In genomic region chr4:4791180-4791579, GRCm38 (mm10) we compare ENCODE assay signal across 9 mouse cellular contexts. TPM values are rescaled to one million over a fixed set of nuclear protein-coding genes. Genes with fewer than 3 reads are reported as not detected.
DNase-seq lines count a peak whose midpoint lies in the region; ATAC-seq and TF ChIP-seq lines count a peak whose summit lies in the region.
"Had no signal": no experiment of that assay in that cellular context is flagged by ENCODE, and none has a peak within 500 bp of the region (broad histone marks: within the 10 kb centered on the region; RNA-seq: fewer than 3 reads in every experiment).

No protein-coding gene starts in this region.

- no peaks in the 10 kb centered on the region; the same call in 1 of the 2 replicates for H3K9me3 ChIP-seq in heart, embryonic 15.5 days (replicated peaks)
- H3K9me3 ChIP-seq in embryonic facial prominence, embryonic 14.5 days (ENCODE audit: control insufficient read depth, low read length) = peaks cover 15% of the 10 kb centered on the region; the same call in 1 of the 2 replicates
- no peaks in the 10 kb centered on the region for H3K9me3 ChIP-seq in intestine, embryonic 16.5 days (ENCODE audit: control insufficient read depth, low read length)
- no peaks in the 10 kb centered on the region for H3K9me3 ChIP-seq in midbrain, postnatal 0 days (ENCODE audit: low read length)

- H3K27me3 ChIP-seq in heart, embryonic 15.5 days = no peaks in the 10 kb centered on the region
- no peaks in the 10 kb centered on the region for H3K27me3 ChIP-seq in embryonic facial prominence, embryonic 14.5 days (replicated peaks; ENCODE audit: control insufficient read depth, insufficient read depth, low read length)
- no peaks in the 10 kb centered on the region for H3K27me3 ChIP-seq in intestine, embryonic 16.5 days (replicated peaks; ENCODE audit: control insufficient read depth, insufficient read depth, low read length)
- H3K27me3 ChIP-seq in midbrain, postnatal 0 days (ENCODE audit: insufficient read depth, low read length) = no peaks in the 10 kb centered on the region

- no peak overlapping the region for H3K27ac ChIP-seq in heart, embryonic 15.5 days
- no peak overlapping the region for H3K27ac ChIP-seq in embryonic facial prominence, embryonic 14.5 days (replicated peaks; ENCODE audit: low read depth, low read length)
- H3K27ac ChIP-seq in intestine, embryonic 16.5 days (ENCODE audit: low read length) = no peak overlapping the region
- no peak overlapping the region for H3K27ac ChIP-seq in midbrain, postnatal 0 days (ENCODE audit: low read depth, low read length)

- WGBS in heart, embryonic 15.5 days = 93% methylated on average over 1 of the region's 1 CpGs
- WGBS in embryonic facial prominence, embryonic 14.5 days = 62% methylated on average over 1 of the region's 1 CpGs
- WGBS in intestine, embryonic 16.5 days = 84% methylated on average over 1 of the region's 1 CpGs
- WGBS in midbrain, postnatal 0 days = 94% methylated on average over 1 of the region's 1 CpGs

- no peak for ATAC-seq in heart, embryonic 15.5 days (replicated peaks; ENCODE audit: insufficient number of reproducible peaks, insufficient read depth, low FRiP score, low read depth)
- ATAC-seq in embryonic facial prominence, embryonic 14.5 days (ENCODE audit: low read depth) = no peak
- no peak for ATAC-seq in intestine, embryonic 16.5 days
- no peak for ATAC-seq in midbrain, postnatal 0 days (ENCODE audit: low FRiP score)

- H3K4me1 ChIP-seq in heart, embryonic 15.5 days (replicated peaks) = peaks cover 11% of the 10 kb centered on the region
- H3K4me1 ChIP-seq in embryonic facial prominence, embryonic 14.5 days (ENCODE audit: control insufficient read depth, insufficient read depth, low read length) = peaks cover 17% of the 10 kb centered on the region
- peaks cover 8% of the 10 kb centered on the region; the same call in 1 of the 2 replicates for H3K4me1 ChIP-seq in intestine, embryonic 16.5 days (ENCODE audit: control insufficient read depth, insufficient read depth, low read length)
- H3K4me1 ChIP-seq in midbrain, postnatal 0 days (ENCODE audit: insufficient read depth, low read length) = peaks cover 2% of the 10 kb centered on the region; the same call in 1 of the 2 replicates

- H3K36me3 ChIP-seq in heart, embryonic 15.5 days = 0 out of 2 replicates have a peak, but pooled peaks cover 4% of the 10 kb centered on the region
- H3K36me3 ChIP-seq in embryonic facial prominence, embryonic 14.5 days (ENCODE audit: control insufficient read depth, insufficient read depth, low read length) = peaks cover 5% of the 10 kb centered on the region; the same call in 1 of the 2 replicates
- H3K36me3 ChIP-seq in intestine, embryonic 16.5 days (ENCODE audit: control insufficient read depth, insufficient read depth, low read length) = no peaks in the 10 kb centered on the region
- H3K36me3 ChIP-seq in midbrain, postnatal 0 days (ENCODE audit: insufficient read depth, low read length) = no peaks in the 10 kb centered on the region

- no peak overlapping the region for H3K9ac ChIP-seq in heart, embryonic 15.5 days
- peak overlapping the region; percentile 97; the same call in 1 of the 2 replicates for H3K9ac ChIP-seq in embryonic facial prominence, embryonic 14.5 days (ENCODE audit: low read depth, low read length)
- no peak overlapping the region for H3K9ac ChIP-seq in intestine, embryonic 16.5 days (ENCODE audit: low read depth, low read length)
- H3K9ac ChIP-seq in midbrain, postnatal 0 days (replicated peaks; ENCODE audit: low read length, poor library complexity, severe bottlenecking) = no peak overlapping the region

- H3K4me2 ChIP-seq in heart, embryonic 15.5 days = peak overlapping the region; percentile 73; the same call in 1 of the 2 replicates
- peak overlapping the region; percentile 62 for H3K4me2 ChIP-seq in embryonic facial prominence, embryonic 14.5 days (ENCODE audit: low read depth, low read length)
- H3K4me2 ChIP-seq in intestine, embryonic 16.5 days (ENCODE audit: low read depth, low read length) = peak overlapping the region; percentile 65
- peak overlapping the region; percentile 76 for H3K4me2 ChIP-seq in midbrain, postnatal 0 days (ENCODE audit: low read depth, low read length, poor library complexity, severe bottlenecking)

- no peak for TF ChIP-seq CTCF in midbrain, postnatal 0 days (IDR thresholded peaks at IDR 0.05)

- no peak for DNase-seq in heart, postnatal 10 days
- no peak for DNase-seq in embryonic facial prominence, embryonic 14.5 days (ENCODE audit: low spot score)
- no peak for DNase-seq in midbrain, postnatal 0 days (ENCODE audit: low spot score)
- no peak for DNase-seq in gastrocnemius, postnatal 10 days
- no peak for DNase-seq in cerebellum, postnatal 10 days
- DNase-seq in cerebellum, postnatal 14 days = no peak
- DNase-seq: kidney, adult 18-20 months had no signal

- intact Hi-C loops in heart, postnatal 10 days (cut with DNase I) = no loop called here

- H3K4me3 ChIP-seq in heart, embryonic 15.5 days = peak overlapping the region; percentile 91; the same call in 1 of the 2 replicates
- H3K4me3 ChIP-seq in embryonic facial prominence, embryonic 14.5 days (ENCODE audit: low read depth, low read length) = peak overlapping the region; percentile 99
- H3K4me3 ChIP-seq in intestine, embryonic 16.5 days (ENCODE audit: low read length) = peak overlapping the region; percentile 98
- peak overlapping the region; percentile 99; the same call in 1 of the 2 replicates for H3K4me3 ChIP-seq in midbrain, postnatal 0 days (ENCODE audit: low read depth, low read length)

RNA-seq across cellular contexts. Expression of gene Impad1, which starts 2.0 kb away (rescaled TPM):
- 22.2 and 24.3 TPM in 2 replicates for polyA plus RNA-seq in heart, embryonic 15.5 days (2015; fragmentation: Nextera tagmentation; extraction: Ambion mirVana)
- total RNA-seq in heart, postnatal 10 days (2021) = 10 to 100 TPM; 36.1 to 37.8 TPM
- 51.1 and 53.5 TPM in 2 replicates for polyA plus RNA-seq in embryonic facial prominence, embryonic 14.5 days (2014; fragmentation: Nextera tagmentation; extraction: Ambion mirVana)
- 25.9 and 28.4 TPM in 2 replicates for polyA plus RNA-seq in intestine, embryonic 16.5 days (2015; fragmentation: Nextera tagmentation; extraction: Ambion mirVana)
- total RNA-seq in midbrain, postnatal 0 days (2014; rRNA removed) = 95.1 and 126 TPM in 2 replicates
- 36.1 and 42.4 TPM in 2 replicates for polyA plus RNA-seq in midbrain, postnatal 0 days (2015; fragmentation: Nextera tagmentation; extraction: Ambion mirVana)
- 10 to 100 TPM; 28.7 to 31.7 TPM for total RNA-seq in gastrocnemius, postnatal 10 days (2021)
